Mouse (Mus musculus) ES-E14 (cell line): ENCODE results near the gene Hist1h4f. TPM values are rescaled to one million over a fixed set of nuclear protein-coding genes. Genes with fewer than 3 reads are reported as not detected.
"Not testable (repeated sequence)": the region's sequence is repeated elsewhere in the genome, so short reads cannot be mapped to it uniquely, and the experiment has no call there.

Experiments used
- DNase-seq: peaks from one replicate; pipeline ENCODE4 v3.0.0-alpha.2; 2013; ENCODE audit warnings: low read depth, low spot score
- H3K27ac ChIP-seq: 2 replicates; pipeline ENCODE4 v1.5.1; 2012; ENCODE audit warnings: low read depth, mild to moderate bottlenecking, low read length, moderate library complexity, mixed read lengths; ENCODE audit not compliant: poor library complexity, insufficient read depth, severe bottlenecking
- H3K36me3 ChIP-seq: 2 replicates; pipeline ENCODE4 v1.6.1; 2012; ENCODE audit warnings: mild to moderate bottlenecking, low read length, moderate library complexity, mixed read lengths; ENCODE audit not compliant: control insufficient read depth, poor library complexity, insufficient read depth, severe bottlenecking
- H3K4me1 ChIP-seq, 2 experiments: fragments of 150-350 bp in 1 of 2; sonication (generic) in 1 of 2; 2 replicates each; pipeline ENCODE4 v1.6.1; 2012; ENCODE audit warnings: low read length in 2 of 2, mild to moderate bottlenecking in 1 of 2, mixed read lengths in 1 of 2; ENCODE audit not compliant: control insufficient read depth in 2 of 2, insufficient read depth in 2 of 2, poor library complexity in 1 of 2
- H3K4me3 ChIP-seq, 2 experiments: fragments of 150-350 bp in 1 of 2; sonication (generic) in 1 of 2; 2 replicates each; pipeline ENCODE4 v1.5.1; 2012; ENCODE audit warnings: low read length in 2 of 2, low read depth in 1 of 2, mild to moderate bottlenecking in 1 of 2, mixed read lengths in 1 of 2; ENCODE audit not compliant: insufficient read depth in 1 of 2, poor library complexity in 1 of 2, severe bottlenecking in 1 of 2
- H3K9ac ChIP-seq: 2 replicates; pipeline ENCODE4 v1.6.1; 2012; ENCODE audit warnings: low read depth, mild to moderate bottlenecking, low read length, mixed read lengths; ENCODE audit not compliant: poor library complexity, insufficient read depth, severe bottlenecking
- H3K9me3 ChIP-seq: fragments of 150-350 bp; sonication (generic); 2 replicates; pipeline ENCODE4 v1.6.1; 2012; ENCODE audit warnings: low read depth, mild to moderate bottlenecking, low read length; ENCODE audit not compliant: control insufficient read depth, insufficient read depth
- CHD2 ChIP-seq: IDR thresholded peaks from 2 replicates; pipeline ENCODE4 v1.6.1; 2014; ENCODE audit warnings: mild to moderate bottlenecking, low read depth, low read length, inconsistent platforms
- HCFC1 ChIP-seq: IDR thresholded peaks from 2 replicates; pipeline ENCODE4 v1.6.1; 2012; ENCODE audit warnings: low read length, inconsistent platforms, borderline replicate concordance; ENCODE audit not compliant: insufficient read depth
- MAFK ChIP-seq: IDR thresholded peaks from 2 replicates; pipeline ENCODE4 v1.6.1; 2014; ENCODE audit warnings: mild to moderate bottlenecking, low read depth, low read length, inconsistent platforms; ENCODE audit not compliant: insufficient read depth
- ZC3H11A ChIP-seq: IDR thresholded peaks from 2 replicates; pipeline ENCODE4 v1.6.1; 2012; ENCODE audit warnings: low read depth, mild to moderate bottlenecking, inconsistent platforms, low read length, borderline replicate concordance
- ZNF384 ChIP-seq: IDR thresholded peaks from 2 replicates; pipeline ENCODE4 v1.6.1; 2012; ENCODE audit warnings: low read depth, low read length, inconsistent platforms
- in situ Hi-C, 2 experiments: fragments of 600-800 bp; cut with MboI; formaldehyde crosslinking; loops; one replicate each; pipeline ENCODE4 v1.15.1; 2025; ENCODE audit warnings: low sequenced_read_pairs in 2 of 2, inconsistent platforms in 1 of 2; ENCODE audit not compliant: unreplicated experiment in 2 of 2
- total RNA-seq: library from RNA; depleted of rRNA; stranded (reverse); fragments of 300-350 nt; gene quantifications from 2 replicates; pipeline ENCODE4 v1.2.3, GENCODE M21; 2012

Hist1h4f gene
- total RNA-seq, 1 experiment = 2,172 TPM

DNA sequence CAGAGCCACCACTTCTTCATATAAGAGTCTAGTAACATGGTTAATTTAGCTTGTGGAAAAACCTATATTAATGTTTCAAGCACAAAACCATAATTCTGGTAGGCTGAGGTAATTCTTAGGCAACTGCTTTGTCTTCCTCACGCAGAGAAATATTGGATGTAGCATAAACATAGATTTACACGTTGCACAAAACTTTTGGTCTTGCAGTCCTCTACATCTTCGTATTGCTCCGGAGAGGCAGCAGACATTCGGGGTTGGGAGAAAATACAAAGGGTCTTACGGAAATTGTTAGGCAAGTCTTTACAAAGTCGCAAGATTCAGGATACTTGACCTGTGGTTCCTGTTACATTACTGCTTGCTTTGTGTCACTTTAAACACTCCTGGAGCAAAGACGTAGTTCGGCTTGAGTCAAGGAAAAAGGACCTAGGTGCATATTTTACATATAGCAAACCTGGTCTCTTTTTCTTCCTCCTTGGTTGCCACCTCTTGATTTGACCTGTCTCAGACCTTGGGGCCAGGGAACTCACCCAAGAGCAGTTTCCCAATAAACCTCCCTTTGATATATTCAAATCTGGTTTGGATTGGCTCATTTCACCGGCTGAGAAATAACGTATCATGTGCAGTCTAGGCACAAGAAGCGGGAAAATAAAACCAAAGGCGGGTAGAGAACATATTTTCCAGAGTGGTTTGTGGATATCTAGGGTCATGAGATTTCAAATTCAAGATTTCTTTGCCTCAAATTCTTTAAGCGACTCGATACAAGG is 16.9 kb downstream of the Hist1h4f start:
- in situ Hi-C loops = loop anchor here in 1 of 2 experiments (25.0 kb wide), 1 partner anchor 1497 kb away; the partner anchor contains the start of genes Hist1h2ag, Hist1h2ah, Hist1h2bj and Hist1h2bk
- H3K9me3 ChIP-seq = no peaks in the 10 kb centered on the region
- no peak for DNase-seq
- no peak for TF ChIP-seq ZNF384
- no peak for TF ChIP-seq CHD2
- TF ChIP-seq MAFK = no peak
- no peak for TF ChIP-seq ZC3H11A
- TF ChIP-seq HCFC1 = no peak
- H3K36me3 ChIP-seq = no peaks in the 10 kb centered on the region
- H3K4me3 ChIP-seq = peak overlapping the region; percentile 62 to 72
- H3K27ac ChIP-seq = peak overlapping the region; percentile 73; the same call in 1 of the 2 replicates
- H3K9ac ChIP-seq = peak overlapping the region; percentile 85
- H3K4me1 ChIP-seq = peaks cover 0 to 2% of the 10 kb centered on the region in 2 experiments; a peak in 1 of 4 replicates

DNA sequence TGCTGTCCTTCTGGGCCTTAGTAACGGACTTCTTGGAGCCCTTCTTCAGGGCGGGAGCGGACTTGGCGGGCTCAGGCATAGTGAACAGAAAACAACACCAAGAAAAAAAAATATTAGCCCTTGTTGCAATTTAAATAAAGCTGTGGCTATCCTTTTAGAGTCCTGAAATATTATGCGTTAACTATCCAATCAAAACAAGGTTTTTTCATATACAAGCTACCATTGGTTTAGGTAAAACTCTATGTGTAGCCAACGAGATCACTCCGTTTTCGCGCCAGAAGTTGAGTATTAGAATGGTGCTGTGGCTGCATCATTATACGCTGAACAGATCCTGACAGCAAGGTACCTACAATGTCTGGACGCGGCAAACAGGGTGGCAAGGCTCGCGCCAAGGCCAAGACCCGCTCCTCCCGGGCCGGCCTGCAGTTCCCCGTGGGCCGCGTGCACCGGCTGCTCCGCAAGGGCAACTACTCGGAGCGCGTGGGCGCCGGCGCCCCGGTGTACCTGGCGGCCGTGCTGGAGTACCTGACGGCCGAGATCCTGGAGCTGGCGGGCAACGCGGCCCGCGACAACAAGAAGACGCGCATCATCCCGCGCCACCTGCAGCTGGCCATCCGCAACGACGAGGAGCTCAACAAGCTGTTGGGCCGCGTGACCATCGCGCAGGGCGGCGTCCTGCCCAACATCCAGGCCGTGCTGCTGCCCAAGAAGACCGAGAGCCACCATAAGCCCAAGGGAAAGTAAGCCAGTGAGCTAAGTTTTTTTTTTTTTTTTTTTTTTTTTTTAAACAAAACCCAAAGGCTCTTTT is 17.7 kb downstream of the Hist1h4f start, which contains the start of gene Hist1h2af:
Hist1h2af (plus strand) TSS at position 347 of the 808 bp plus-strand sequence.
- H3K9ac ChIP-seq = peak within 1 kb of the TSS; percentile 85
- not testable (repeated sequence) for H3K4me1 ChIP-seq, H3K9me3 ChIP-seq, DNase-seq, H3K36me3 ChIP-seq
- peak within 1 kb of the TSS; percentile 93 for H3K27ac ChIP-seq
- in situ Hi-C loops = loop anchor here in 1 of 2 experiments (25.0 kb wide), 1 partner anchor 1496 kb away; the partner anchor contains the start of genes Hist1h2ag, Hist1h2ah, Hist1h2bj and Hist1h2bk
- peak within 1 kb of the TSS; percentile 72 to 83 for H3K4me3 ChIP-seq

GRCm38 (mm10) chr13:23532262-23533075 is 19.0 kb downstream of the Hist1h4f start:
- peak overlapping the region; percentile 43 to 83 for H3K4me3 ChIP-seq
- H3K4me1 ChIP-seq = peaks cover 0 to 2% of the 10 kb centered on the region in 2 experiments; a peak in 1 of 4 replicates
- H3K36me3 ChIP-seq = no peaks in the 10 kb centered on the region
- no peak for TF ChIP-seq MAFK
- no peak for TF ChIP-seq HCFC1
- TF ChIP-seq CHD2 = no peak
- no peak for TF ChIP-seq ZNF384
- no peak for TF ChIP-seq ZC3H11A
- peak overlapping the region; percentile 82; the same call in 1 of the 2 replicates for H3K9ac ChIP-seq
- peak overlapping the region; percentile 93; the same call in 1 of the 2 replicates for H3K27ac ChIP-seq
- in situ Hi-C loops = loop anchor here in 1 of 2 experiments (25.0 kb wide), 1 partner anchor 1495 kb away; the partner anchor contains the start of genes Hist1h2ag, Hist1h2ah, Hist1h2bj and Hist1h2bk
- DNase-seq = no peak
- H3K9me3 ChIP-seq = no peaks in the 10 kb centered on the region
